ENCODE assay signal across 10 mouse cellular contexts in the genomic region with DNA sequence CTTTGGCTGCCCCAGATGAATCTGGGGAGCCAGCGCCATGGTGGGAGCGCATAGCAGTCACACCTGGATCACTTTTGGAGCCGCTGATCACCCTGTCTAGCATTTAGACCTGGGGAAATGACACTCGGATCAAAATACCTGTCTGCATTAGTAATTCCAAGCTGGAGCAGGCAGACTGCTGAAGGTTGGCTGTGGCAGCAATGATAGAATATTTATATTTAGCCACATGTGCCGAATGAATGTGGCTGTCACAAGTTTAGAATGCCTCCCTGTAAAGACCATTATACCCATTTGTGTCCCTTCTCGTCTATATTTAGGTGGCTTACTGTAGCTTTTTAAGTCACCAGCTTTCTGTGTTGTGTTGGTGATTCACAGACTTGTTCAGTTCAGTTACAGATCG. TPM values are rescaled to one million over a fixed set of nuclear protein-coding genes. Genes with fewer than 3 reads are reported as not detected.
A peak's percentile ranks its signal among the peaks of the same experiment; 100 is the strongest.
DNase-seq lines count a peak whose midpoint lies in the region; ATAC-seq and TF ChIP-seq lines count a peak whose summit lies in the region.
"Had no signal": no experiment of that assay in that cellular context is flagged by ENCODE, and none has a peak within 500 bp of the region (broad histone marks: within the 10 kb centered on the region; RNA-seq: fewer than 3 reads in every experiment).

No protein-coding gene starts in this region.

- intact Hi-C loops in gastrocnemius, adult 2 months (cut with DNase I): no loop called here

- ATAC-seq in midbrain, embryonic 16.5 days: no peak
- ATAC-seq in midbrain, embryonic 14.5 days (ENCODE audit: low FRiP score, low TSS enrichment): no peak
- no peak for ATAC-seq in hindbrain, postnatal 0 days
- ATAC-seq in stomach, embryonic 16.5 days (ENCODE audit: insufficient read depth, low FRiP score): no peak

- no peaks in the 10 kb centered on the region for H3K36me3 ChIP-seq in midbrain, embryonic 16.5 days (ENCODE audit: control insufficient read depth, insufficient read depth, low read length)
- no peaks in the 10 kb centered on the region for H3K36me3 ChIP-seq in midbrain, embryonic 14.5 days (ENCODE audit: control insufficient read depth, insufficient read depth, low read length)
- H3K36me3 ChIP-seq in hindbrain, postnatal 0 days (ENCODE audit: insufficient read depth, low read length): no peaks in the 10 kb centered on the region
- H3K36me3 ChIP-seq in stomach, embryonic 16.5 days (ENCODE audit: control insufficient read depth, insufficient read depth, low read length): no peaks in the 10 kb centered on the region

- H3K9me3 ChIP-seq in midbrain, embryonic 16.5 days (replicated peaks; ENCODE audit: control insufficient read depth, low read length, poor library complexity, severe bottlenecking): no peaks in the 10 kb centered on the region
- H3K9me3 ChIP-seq in midbrain, embryonic 14.5 days (ENCODE audit: control insufficient read depth, low read length): no peaks in the 10 kb centered on the region
- H3K9me3 ChIP-seq in hindbrain, postnatal 0 days (ENCODE audit: low read length): no peaks in the 10 kb centered on the region; the same call in 1 of the 2 replicates
- no peaks in the 10 kb centered on the region for H3K9me3 ChIP-seq in stomach, embryonic 16.5 days (replicated peaks; ENCODE audit: control insufficient read depth, low read length)

- peaks cover 8% of the 10 kb centered on the region; the same call in 1 of the 2 replicates for H3K27me3 ChIP-seq in midbrain, embryonic 16.5 days (ENCODE audit: control insufficient read depth, insufficient read depth, low read depth, low read length)
- peaks cover 24% of the 10 kb centered on the region for H3K27me3 ChIP-seq in midbrain, embryonic 14.5 days (ENCODE audit: control insufficient read depth, insufficient read depth, low read length)
- H3K27me3 ChIP-seq in hindbrain, postnatal 0 days (ENCODE audit: insufficient read depth, low read length): no peaks in the 10 kb centered on the region
- H3K27me3 ChIP-seq in stomach, embryonic 16.5 days (ENCODE audit: control insufficient read depth, insufficient read depth, low read length): no peaks in the 10 kb centered on the region

- 83% methylated on average over 7 of the region's 7 CpGs for WGBS in midbrain, embryonic 16.5 days
- WGBS in midbrain, embryonic 14.5 days: 79% methylated on average over 7 of the region's 7 CpGs
- 84% methylated on average over 7 of the region's 7 CpGs for WGBS in hindbrain, postnatal 0 days
- 72% methylated on average over 7 of the region's 7 CpGs for WGBS in stomach, embryonic 16.5 days

- peak overlapping the region; percentile 91 for H3K4me3 ChIP-seq in gastrocnemius, adult 2 months
- H3K4me3 ChIP-seq in midbrain, embryonic 16.5 days (ENCODE audit: low read depth, low read length): no peak overlapping the region
- no peak overlapping the region for H3K4me3 ChIP-seq in midbrain, embryonic 14.5 days (replicated peaks; ENCODE audit: low read depth, low read length)
- peak overlapping the region; percentile 75 for H3K4me3 ChIP-seq in hindbrain, postnatal 0 days (ENCODE audit: low read length)
- peak overlapping the region; percentile 71; the same call in 1 of the 2 replicates for H3K4me3 ChIP-seq in stomach, embryonic 16.5 days (replicated peaks; ENCODE audit: low read length)

- H3K4me2 ChIP-seq in midbrain, embryonic 16.5 days (ENCODE audit: low read length): peak overlapping the region; percentile 76
- H3K4me2 ChIP-seq in midbrain, embryonic 14.5 days (ENCODE audit: low read length): no peak overlapping the region
- peak overlapping the region; percentile 95 for H3K4me2 ChIP-seq in hindbrain, postnatal 0 days (ENCODE audit: low read depth, low read length)
- H3K4me2 ChIP-seq in stomach, embryonic 16.5 days (ENCODE audit: low read depth, low read length): no peak overlapping the region

- peak overlapping the region; percentile 90 for H3K27ac ChIP-seq in gastrocnemius, adult 2 months
- H3K27ac ChIP-seq in midbrain, embryonic 16.5 days (ENCODE audit: low read length): no peak overlapping the region
- H3K27ac ChIP-seq in midbrain, embryonic 14.5 days (replicated peaks; ENCODE audit: low read depth, low read length): no peak overlapping the region
- no peak overlapping the region for H3K27ac ChIP-seq in hindbrain, postnatal 0 days
- no peak overlapping the region for H3K27ac ChIP-seq in stomach, embryonic 16.5 days (ENCODE audit: low read length)
- H3K27ac ChIP-seq: macrophage had no signal

- H3K9ac ChIP-seq in midbrain, embryonic 16.5 days (ENCODE audit: low read depth, low read length): no peak overlapping the region
- H3K9ac ChIP-seq in midbrain, embryonic 14.5 days (replicated peaks; ENCODE audit: low read length): no peak overlapping the region
- H3K9ac ChIP-seq in hindbrain, postnatal 0 days (replicated peaks; ENCODE audit: low read length): no peak overlapping the region
- H3K9ac ChIP-seq in stomach, embryonic 16.5 days (ENCODE audit: low read length): no peak overlapping the region

- peak; percentile 27 for DNase-seq in gastrocnemius, adult 2 months
- DNase-seq in gastrocnemius, postnatal 25 days: no peak
- DNase-seq in midbrain, embryonic 14.5 days: no peak
- no peak for DNase-seq in hindbrain, postnatal 0 days (ENCODE audit: low spot score)
- DNase-seq in adrenal gland, postnatal 14 days: no peak
- no peak for DNase-seq in cerebellum, adult 11 months
- DNase-seq: retina, postnatal 1 day had no signal

- peaks cover 6% of the 10 kb centered on the region for H3K4me1 ChIP-seq in midbrain, embryonic 16.5 days (ENCODE audit: control insufficient read depth, insufficient read depth, low read length)
- peaks cover 5% of the 10 kb centered on the region; the same call in 1 of the 2 replicates for H3K4me1 ChIP-seq in midbrain, embryonic 14.5 days (ENCODE audit: control insufficient read depth, insufficient read depth, low read length)
- H3K4me1 ChIP-seq in hindbrain, postnatal 0 days (ENCODE audit: insufficient read depth, low read length): peaks cover 12% of the 10 kb centered on the region; the same call in 1 of the 2 replicates
- 0 out of 2 replicates have a peak, but pooled peaks cover 4% of the 10 kb centered on the region for H3K4me1 ChIP-seq in stomach, embryonic 16.5 days (ENCODE audit: control insufficient read depth, insufficient read depth, low read length)

- no peak for TF ChIP-seq CTCF in gastrocnemius, adult 2 months (IDR thresholded peaks at IDR 0.05)
- TF ChIP-seq CTCF in hindbrain, postnatal 0 days (IDR thresholded peaks at IDR 0.05; ENCODE audit: low read depth): no peak

RNA-seq across cellular contexts. Expression of gene Dnaja4, which starts 2.1 kb away (rescaled TPM):
- total RNA-seq in gastrocnemius, adult 2 months (2021): 10 to 100 TPM; 43.5 to 87.0 TPM
- total RNA-seq in gastrocnemius, postnatal 25 days (2021): 100 to 1,000 TPM in 1 of 2 experiments, 10 to 100 TPM in 1; 62.5 to 147 TPM
- 7.4 and 8.4 TPM in 2 replicates for polyA plus RNA-seq in midbrain, embryonic 16.5 days (2015; fragmentation: Nextera tagmentation; extraction: Ambion mirVana)
- 5.0 TPM in 2 replicates for polyA plus RNA-seq in midbrain, embryonic 14.5 days (2014; fragmentation: Nextera tagmentation; extraction: Ambion mirVana)
- total RNA-seq in hindbrain, postnatal 0 days (2014; rRNA removed): 5.5 and 11.3 TPM in 2 replicates
- polyA plus RNA-seq in hindbrain, postnatal 0 days (2015; fragmentation: Nextera tagmentation; extraction: Ambion mirVana): 6.2 and 6.7 TPM in 2 replicates
- 6.2 and 6.5 TPM in 2 replicates for polyA plus RNA-seq in stomach, embryonic 16.5 days (2015; fragmentation: Nextera tagmentation; extraction: Ambion mirVana)
- 15.7 and 18.2 TPM in 2 replicates for total RNA-seq in adrenal gland, postnatal 14 days (2021)

RNA-seq across cellular contexts. Expression of gene Wdr61, which starts 33.6 kb away (rescaled TPM):
- total RNA-seq in gastrocnemius, adult 2 months (2021): 10 to 100 TPM; 17.9 to 20.8 TPM
- 10 to 100 TPM; 18.0 to 19.1 TPM for total RNA-seq in gastrocnemius, postnatal 25 days (2021)
- 90.0 and 91.9 TPM in 2 replicates for polyA plus RNA-seq in midbrain, embryonic 16.5 days (2015; fragmentation: Nextera tagmentation; extraction: Ambion mirVana)
- 111 and 114 TPM in 2 replicates for polyA plus RNA-seq in midbrain, embryonic 14.5 days (2014; fragmentation: Nextera tagmentation; extraction: Ambion mirVana)
- 35.6 and 37.9 TPM in 2 replicates for total RNA-seq in hindbrain, postnatal 0 days (2014; rRNA removed)
- 88.5 and 96.7 TPM in 2 replicates for polyA plus RNA-seq in hindbrain, postnatal 0 days (2015; fragmentation: Nextera tagmentation; extraction: Ambion mirVana)
- polyA plus RNA-seq in stomach, embryonic 16.5 days (2015; fragmentation: Nextera tagmentation; extraction: Ambion mirVana): 148 and 151 TPM in 2 replicates
- 71.9 and 72.6 TPM in 2 replicates for total RNA-seq in adrenal gland, postnatal 14 days (2021)

RNA-seq across cellular contexts. Expression of gene Acsbg1, which starts 39.1 kb away (rescaled TPM):
- total RNA-seq in gastrocnemius, adult 2 months (2021): under 1 TPM; 0.15 to 0.28 TPM
- under 1 TPM; 0.32 to 0.33 TPM for total RNA-seq in gastrocnemius, postnatal 25 days (2021)
- 20.6 and 33.4 TPM in 2 replicates for polyA plus RNA-seq in midbrain, embryonic 16.5 days (2015; fragmentation: Nextera tagmentation; extraction: Ambion mirVana)
- polyA plus RNA-seq in midbrain, embryonic 14.5 days (2014; fragmentation: Nextera tagmentation; extraction: Ambion mirVana): 14.7 and 16.8 TPM in 2 replicates
- total RNA-seq in hindbrain, postnatal 0 days (2014; rRNA removed): 101 and 106 TPM in 2 replicates
- 57.1 and 67.4 TPM in 2 replicates for polyA plus RNA-seq in hindbrain, postnatal 0 days (2015; fragmentation: Nextera tagmentation; extraction: Ambion mirVana)
- polyA plus RNA-seq in stomach, embryonic 16.5 days (2015; fragmentation: Nextera tagmentation; extraction: Ambion mirVana): 11.4 and 20.9 TPM in 2 replicates
- 68.3 and 86.2 TPM in 2 replicates for total RNA-seq in adrenal gland, postnatal 14 days (2021)
- polyA plus RNA-seq: macrophage had no signal

Comparison
In these comparisons a context has a peak if more than half of its experiments do, and no peak if none do; other contexts are left out.
1. H3K4me2 ChIP-seq: peak in midbrain, embryonic 16.5 days (single experiment) and hindbrain, postnatal 0 days (single experiment); none in midbrain, embryonic 14.5 days (single experiment) and stomach, embryonic 16.5 days (single experiment).
2. H3K4me3 ChIP-seq: peak in gastrocnemius, adult 2 months (single experiment), hindbrain, postnatal 0 days (single experiment) and stomach, embryonic 16.5 days (single experiment); none in midbrain, embryonic 16.5 days (single experiment) and midbrain, embryonic 14.5 days (single experiment).
3. RNA of gene Acsbg1, which starts 39.1 kb away (total RNA-seq): 101 to 106 TPM in hindbrain, postnatal 0 days and 68.3 to 86.2 TPM in adrenal gland, postnatal 14 days; 0.32 to 0.33 TPM in gastrocnemius, postnatal 25 days and 0.15 to 0.28 TPM in gastrocnemius, adult 2 months; every median in the first group is over 10 times any median in the second.